Mouse (Mus musculus) intestine, embryonic 14.5 days (tissue): ENCODE data around the gene Eif4e3. TPM values are rescaled to one million over a fixed set of nuclear protein-coding genes. Genes with fewer than 3 reads are reported as not detected.

Experiments used
- ATAC-seq: fragments of 200-750 bp; cut with Nextera tagmentation; replicated peaks from 2 replicates; pipeline ENCODE4 v1.8.0; 2017; ENCODE audit warnings: low read depth, moderate number of reproducible peaks, moderate TSS enrichment, moderate library complexity; ENCODE audit not compliant: low FRiP score, low TSS enrichment
- DNase-seq: peaks from one replicate; pipeline ENCODE4 v3.0.0-alpha.2; 2018; ENCODE audit warnings: low spot score
- H3K27ac ChIP-seq: fragments of 300-500 bp; sonication (generic); 2 replicates; pipeline ENCODE4 v1.5.1; 2014; ENCODE audit warnings: low read depth, mild to moderate bottlenecking, control low read depth
- H3K27me3 ChIP-seq: fragments of 300-500 bp; sonication (generic); replicated peaks from 2 replicates; pipeline ENCODE4 v1.6.1; 2014; ENCODE audit warnings: low read length, control low read depth; ENCODE audit not compliant: control insufficient read depth, insufficient read depth
- H3K36me3 ChIP-seq: fragments of 300-500 bp; sonication (generic); 2 replicates; pipeline ENCODE4 v1.6.1; 2014; ENCODE audit warnings: low read length, control low read depth; ENCODE audit not compliant: control insufficient read depth, insufficient read depth
- H3K4me1 ChIP-seq: fragments of 300-500 bp; sonication (generic); replicated peaks from 2 replicates; pipeline ENCODE4 v1.6.1; 2014; ENCODE audit warnings: low read length, control low read depth, mixed read lengths; ENCODE audit not compliant: control insufficient read depth, insufficient read depth
- H3K4me2 ChIP-seq: fragments of 300-500 bp; sonication (generic); 2 replicates; pipeline ENCODE4 v1.6.1; 2014; ENCODE audit warnings: low read length
- H3K4me3 ChIP-seq: fragments of 300-500 bp; sonication (generic); 2 replicates; pipeline ENCODE4 v1.5.1; 2014; ENCODE audit warnings: low read depth, low read length, control low read depth, mixed read lengths
- H3K9ac ChIP-seq: fragments of 300-500 bp; sonication (generic); 2 replicates; pipeline ENCODE4 v1.6.1; 2014; ENCODE audit warnings: mild to moderate bottlenecking, low read length
- H3K9me3 ChIP-seq: fragments of 300-500 bp; sonication (generic); 2 replicates; pipeline ENCODE4 v1.6.1; 2016; ENCODE audit warnings: low read length, control low read depth; ENCODE audit not compliant: control insufficient read depth
- WGBS: fragments of 180-500 bp; shearing (Covaris S2); extraction: QIAGEN DNeasy Blood & Tissue Kit; methylation state at CpG from one replicate; pipeline ENCODE4 v1.1.7; 2014; 5-methylcytosine and 5-hydroxymethylcytosine counted together
- polyA plus RNA-seq: library from polyadenylated mRNA; unstranded; fragments of >200 nt; fragmentation: Nextera tagmentation; extraction: Ambion mirVana; gene quantifications from 2 replicates; pipeline ENCODE4 v1.2.1, GENCODE M21; 2014

Gene Eif4e3
- polyA plus RNA-seq, 1 experiment from 2014 or later = 14.5 TPM

GRCm38 (mm10) chr6:99611866-99612265, 54.7 kb downstream of the Eif4e3 start:
- no peak overlapping the region for H3K4me2 ChIP-seq
- peaks cover 17% of the 10 kb centered on the region for H3K4me1 ChIP-seq
- ATAC-seq (no peak), DNase-seq (no peak)
- no peaks in the 10 kb centered on the region for H3K36me3 ChIP-seq
- no peak overlapping the region for H3K27ac ChIP-seq
- H3K27me3 ChIP-seq = no peaks in the 10 kb centered on the region
- H3K9me3 ChIP-seq = no peaks in the 10 kb centered on the region
- no peak overlapping the region for H3K4me3 ChIP-seq
- no peak overlapping the region for H3K9ac ChIP-seq
- 57% methylated on average over 6 of the region's 6 CpGs for whole genome bisulfite sequencing

GRCm38 (mm10) chr6:99610454-99611427, 55.8 kb downstream of the Eif4e3 start:
- Histone ChIP-seq H3K4me2 (0 out of 2 replicates have a peak overlapping the region, but pooled peaks have one; percentile 7), H3K4me3 (no peak overlapping the region)
- 37% methylated on average over 14 of the region's 14 CpGs for WGBS

GRCm38 (mm10) chr6:99606079-99606478, 60.5 kb downstream of the Eif4e3 start:
- DNase-seq (no peak), ATAC-seq (no peak)
- H3K36me3 ChIP-seq = no peaks in the 10 kb centered on the region
- peaks cover 10% of the 10 kb centered on the region for H3K4me1 ChIP-seq
- no peak overlapping the region for H3K27ac ChIP-seq
- WGBS = 83% methylated on average over 7 of the region's 7 CpGs
- no peak overlapping the region for H3K4me3 ChIP-seq
- H3K9ac ChIP-seq = no peak overlapping the region
- H3K27me3 ChIP-seq = no peaks in the 10 kb centered on the region
- no peaks in the 10 kb centered on the region for H3K9me3 ChIP-seq
- H3K4me2 ChIP-seq = no peak overlapping the region

More at GRCm38 (mm10) chr6:99610454-99611427, 55.8 kb downstream of the Eif4e3 start:
- H3K27ac ChIP-seq = no peak overlapping the region
- H3K36me3 ChIP-seq = no peaks in the 10 kb centered on the region
- peaks cover 16% of the 10 kb centered on the region for H3K4me1 ChIP-seq
- no peak for DNase-seq
- no peaks in the 10 kb centered on the region for H3K9me3 ChIP-seq
- H3K27me3 ChIP-seq = no peaks in the 10 kb centered on the region
- no peak for ATAC-seq
- H3K9ac ChIP-seq = no peak overlapping the region

GRCm38 (mm10) chr6:99604758-99605157, 61.8 kb downstream of the Eif4e3 start:
- Histone ChIP-seq H3K9ac (no peak overlapping the region), H3K4me3 (no peak overlapping the region), H3K4me1 (peaks cover 3% of the 10 kb centered on the region; the same call in 1 of the 2 replicates), H3K4me2 (no peak overlapping the region), H3K27ac (no peak overlapping the region), H3K27me3 (no peaks in the 10 kb centered on the region), H3K9me3 (no peaks in the 10 kb centered on the region), H3K36me3 (no peaks in the 10 kb centered on the region)
- DNase-seq (no peak), ATAC-seq (0 out of 2 replicates have a peak, but pooled peaks have one; percentile 47)
- 50% methylated on average over 2 of the region's 2 CpGs for WGBS

- 84% methylated on average over 7 of the region's 7 CpGs for WGBS
Observed at GRCm38 (mm10) chr6:99602434-99602833, 64.1 kb downstream of the Eif4e3 start.

GRCm38 (mm10) chr6:99600886-99601285, 65.7 kb downstream of the Eif4e3 start:
- Histone ChIP-seq H3K9me3 (no peaks in the 10 kb centered on the region), H3K9ac (no peak overlapping the region), H3K27me3 (no peaks in the 10 kb centered on the region), H3K4me3 (no peak overlapping the region), H3K4me1 (peaks cover 3% of the 10 kb centered on the region; the same call in 1 of the 2 replicates), H3K4me2 (no peak overlapping the region), H3K27ac (no peak overlapping the region), H3K36me3 (no peaks in the 10 kb centered on the region)
- DNase-seq (no peak), ATAC-seq (no peak)
- 63% methylated on average over 8 of the region's 8 CpGs for WGBS

More at GRCm38 (mm10) chr6:99602434-99602833, 64.1 kb downstream of the Eif4e3 start:
- Histone ChIP-seq H3K27ac (no peak overlapping the region), H3K36me3 (no peaks in the 10 kb centered on the region), H3K4me3 (no peak overlapping the region), H3K9ac (no peak overlapping the region), H3K27me3 (no peaks in the 10 kb centered on the region), H3K4me1 (peaks cover 3% of the 10 kb centered on the region; the same call in 1 of the 2 replicates), H3K4me2 (no peak overlapping the region), H3K9me3 (no peaks in the 10 kb centered on the region)
- DNase-seq (no peak), ATAC-seq (no peak)

GRCm38 (mm10) chr6:99600168-99600793, 66.3 kb downstream of the Eif4e3 start:
- Histone ChIP-seq H3K9me3 (no peaks in the 10 kb centered on the region), H3K4me3 (no peak overlapping the region), H3K36me3 (no peaks in the 10 kb centered on the region), H3K27me3 (no peaks in the 10 kb centered on the region), H3K9ac (no peak overlapping the region), H3K4me2 (peak overlapping the region; percentile 26; the same call in 1 of the 2 replicates), H3K27ac (no peak overlapping the region), H3K4me1 (peaks cover 3% of the 10 kb centered on the region; the same call in 1 of the 2 replicates)
- ATAC-seq (0 out of 2 replicates have a peak, but pooled peaks have one; percentile 68), DNase-seq (peak; percentile 61)
- 24% methylated on average over 10 of the region's 10 CpGs for WGBS

GRCm38 (mm10) chr6:99599651-99600050, 66.9 kb downstream of the Eif4e3 start:
- Histone ChIP-seq H3K4me1 (peaks cover under 1% of the 10 kb centered on the region; the same call in 1 of the 2 replicates), H3K36me3 (no peaks in the 10 kb centered on the region), H3K4me2 (peak overlapping the region; percentile 26; the same call in 1 of the 2 replicates), H3K9ac (no peak overlapping the region), H3K27ac (no peak overlapping the region), H3K4me3 (no peak overlapping the region), H3K9me3 (no peaks in the 10 kb centered on the region), H3K27me3 (no peaks in the 10 kb centered on the region)
- ATAC-seq = no peak
- WGBS = 32% methylated on average over 8 of the region's 8 CpGs
- no peak for DNase-seq
